Mouse (Mus musculus) limb, embryonic 12.5 days (tissue): ENCODE data around the gene Ank3. TPM values are rescaled to one million over a fixed set of nuclear protein-coding genes. Genes with fewer than 3 reads are reported as not detected.

Experiments used
- ATAC-seq: fragments of 200-750 bp; cut with Nextera tagmentation; 2 replicates; pipeline ENCODE4 v1.8.0; 2017; ENCODE audit warnings: low read depth, moderate TSS enrichment; ENCODE audit not compliant: insufficient number of reproducible peaks, insufficient read depth, low FRiP score, low TSS enrichment
- H3K27ac ChIP-seq: fragments of 300-500 bp; sonication (generic); 2 replicates; pipeline ENCODE4 v1.5.1; 2016; ENCODE audit warnings: mild to moderate bottlenecking, moderate library complexity
- H3K27me3 ChIP-seq: fragments of 300-500 bp; sonication (generic); 2 replicates; pipeline ENCODE4 v1.6.1; 2016; ENCODE audit warnings: mild to moderate bottlenecking, moderate library complexity
- H3K36me3 ChIP-seq: fragments of 300-500 bp; sonication (generic); 2 replicates; pipeline ENCODE4 v1.6.1; 2016; ENCODE audit warnings: mild to moderate bottlenecking, moderate library complexity
- H3K4me1 ChIP-seq: fragments of 300-500 bp; sonication (generic); replicated peaks from 2 replicates; pipeline ENCODE4 v1.6.1; 2016
- H3K4me2 ChIP-seq: fragments of 300-500 bp; sonication (generic); 2 replicates; pipeline ENCODE4 v1.6.1; 2016; ENCODE audit warnings: mild to moderate bottlenecking, moderate library complexity
- H3K4me3 ChIP-seq: fragments of 300-500 bp; sonication (generic); replicated peaks from 2 replicates; pipeline ENCODE4 v1.5.1; 2016; ENCODE audit warnings: mild to moderate bottlenecking
- H3K9ac ChIP-seq: fragments of 300-500 bp; sonication (generic); replicated peaks from 2 replicates; pipeline ENCODE4 v1.6.1; 2016; ENCODE audit warnings: mild to moderate bottlenecking, moderate library complexity
- H3K9me3 ChIP-seq: fragments of 300-500 bp; sonication (generic); 2 replicates; pipeline ENCODE4 v1.6.1; 2016; ENCODE audit warnings: mild to moderate bottlenecking, moderate library complexity
- WGBS: fragments of 180-500 bp; shearing (Covaris S2); methylation state at CpG from one replicate; pipeline ENCODE4 v1.1.7; 2016; 5-methylcytosine and 5-hydroxymethylcytosine counted together
- polyA plus RNA-seq: library from polyadenylated mRNA; unstranded; fragments of >200 nt; fragmentation: Nextera tagmentation; extraction: Ambion mirVana; gene quantifications from 2 replicates; pipeline ENCODE4 v1.2.1, GENCODE M21; 2016

Gene Ank3
- polyA plus RNA-seq, 1 experiment from 2014 or later = 32.5 TPM

DNA sequence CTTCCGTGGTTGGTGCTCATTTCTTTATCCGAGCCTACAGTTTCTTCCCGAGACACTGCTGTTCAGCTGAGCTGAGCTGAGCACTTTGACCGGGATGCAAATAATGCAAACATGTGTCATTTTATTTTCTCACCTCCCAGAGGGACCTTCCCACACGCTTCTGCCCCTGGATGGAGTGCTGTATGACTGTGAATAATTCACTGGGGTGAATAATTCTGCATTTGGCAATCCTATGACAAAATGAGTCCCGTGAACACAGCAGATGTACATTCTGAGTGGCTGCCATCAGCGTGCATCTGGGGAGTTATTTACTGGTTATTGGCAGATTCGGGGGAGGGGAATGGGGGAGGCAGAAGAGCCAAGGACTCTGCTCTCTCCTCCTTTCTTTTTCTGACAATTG lies 345.6 kb downstream of the Ank3 start:
- Histone ChIP-seq H3K4me2 (no peak overlapping the region), H3K36me3 (no peaks in the 10 kb centered on the region), H3K27me3 (no peaks in the 10 kb centered on the region), H3K4me3 (no peak overlapping the region), H3K9ac (no peak overlapping the region), H3K4me1 (peaks cover 23% of the 10 kb centered on the region), H3K9me3 (no peaks in the 10 kb centered on the region), H3K27ac (no peak overlapping the region)
- no peak for ATAC-seq
- WGBS = 61% methylated on average over 8 of the region's 8 CpGs

DNA sequence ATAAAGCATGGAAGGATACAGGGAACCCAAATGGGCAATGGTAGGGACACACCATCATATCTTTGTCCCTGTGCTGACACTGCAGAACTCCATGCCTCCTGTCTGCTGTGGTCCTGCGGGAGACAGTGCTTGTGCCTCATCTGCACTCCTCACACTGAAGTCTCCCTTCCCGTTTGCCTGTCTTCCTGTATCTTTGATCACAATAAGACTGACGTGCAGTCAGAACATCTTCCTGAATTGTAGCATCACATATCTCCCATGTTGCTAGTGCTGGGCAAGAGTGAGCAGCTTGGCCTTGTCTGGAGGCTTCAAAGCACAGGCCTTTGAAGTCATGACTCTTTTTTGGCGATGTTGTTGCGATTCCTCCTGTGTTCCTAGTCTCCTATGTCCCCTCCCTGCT lies 346.3 kb downstream of the Ank3 start:
- whole genome bisulfite sequencing = 74% methylated on average over 5 of the region's 5 CpGs
- H3K9ac ChIP-seq = no peak overlapping the region
- ATAC-seq = no peak
- H3K9me3 ChIP-seq = no peaks in the 10 kb centered on the region
- no peaks in the 10 kb centered on the region for H3K36me3 ChIP-seq
- H3K4me2 ChIP-seq = no peak overlapping the region
- no peak overlapping the region for H3K27ac ChIP-seq
- H3K4me3 ChIP-seq = no peak overlapping the region
- H3K27me3 ChIP-seq = no peaks in the 10 kb centered on the region
- peaks cover 19% of the 10 kb centered on the region for H3K4me1 ChIP-seq

DNA sequence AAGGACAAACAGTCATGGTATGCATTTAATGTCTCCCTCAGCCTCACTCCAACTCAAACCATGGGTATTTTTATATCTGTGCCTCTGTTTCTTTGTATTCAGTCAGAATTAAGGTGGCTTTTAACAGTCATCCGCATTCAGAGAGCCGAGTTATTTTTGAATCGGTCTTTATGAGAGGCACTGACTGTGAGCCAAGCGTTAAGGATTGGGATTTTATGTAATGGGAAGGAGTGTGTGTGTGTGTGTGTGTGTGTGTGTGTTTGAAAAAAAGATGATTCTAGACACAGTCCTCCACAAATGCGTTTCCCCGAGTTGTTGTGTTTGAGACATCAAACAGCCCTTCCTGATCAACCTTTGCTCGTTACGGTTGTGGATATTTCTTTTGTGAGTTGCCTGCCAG lies 347.7 kb downstream of the Ank3 start:
- H3K4me3 ChIP-seq = no peak overlapping the region
- 71% methylated on average over 8 of the region's 8 CpGs for WGBS

DNA sequence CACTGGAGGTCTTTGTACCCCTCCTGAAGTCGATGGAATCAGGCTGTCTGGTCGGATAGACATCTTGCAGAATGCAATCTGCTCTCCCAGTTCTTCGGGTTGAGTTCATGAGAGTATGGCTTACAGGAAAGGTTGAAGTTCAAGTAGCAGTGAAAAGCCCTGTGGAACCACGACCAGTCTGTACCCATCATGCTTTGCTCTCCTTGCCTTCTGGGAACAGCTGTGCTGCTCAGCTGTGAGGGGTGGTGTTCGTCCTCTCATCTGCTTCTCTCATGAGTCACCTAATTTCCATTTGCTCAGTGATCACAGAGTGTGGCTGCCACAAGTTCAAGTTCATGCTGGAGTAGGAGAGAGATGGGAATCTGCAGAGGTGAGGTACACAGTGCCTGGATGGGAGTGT lies 348.2 kb downstream of the Ank3 start:
- Histone ChIP-seq H3K4me3 (no peak overlapping the region), H3K27ac (no peak overlapping the region), H3K4me1 (peaks cover 19% of the 10 kb centered on the region), H3K27me3 (no peaks in the 10 kb centered on the region), H3K36me3 (no peaks in the 10 kb centered on the region), H3K9me3 (no peaks in the 10 kb centered on the region), H3K4me2 (no peak overlapping the region), H3K9ac (no peak overlapping the region)
- WGBS = 60% methylated on average over 5 of the region's 5 CpGs
- ATAC-seq = no peak

More for the DNA sequence above, 347.7 kb downstream of the Ank3 start:
- no peaks in the 10 kb centered on the region for H3K36me3 ChIP-seq
- no peak overlapping the region for H3K9ac ChIP-seq
- H3K4me1 ChIP-seq = peaks cover 19% of the 10 kb centered on the region
- no peak for ATAC-seq
- H3K27me3 ChIP-seq = no peaks in the 10 kb centered on the region
- H3K4me2 ChIP-seq = no peak overlapping the region
- no peaks in the 10 kb centered on the region for H3K9me3 ChIP-seq
- no peak overlapping the region for H3K27ac ChIP-seq

DNA sequence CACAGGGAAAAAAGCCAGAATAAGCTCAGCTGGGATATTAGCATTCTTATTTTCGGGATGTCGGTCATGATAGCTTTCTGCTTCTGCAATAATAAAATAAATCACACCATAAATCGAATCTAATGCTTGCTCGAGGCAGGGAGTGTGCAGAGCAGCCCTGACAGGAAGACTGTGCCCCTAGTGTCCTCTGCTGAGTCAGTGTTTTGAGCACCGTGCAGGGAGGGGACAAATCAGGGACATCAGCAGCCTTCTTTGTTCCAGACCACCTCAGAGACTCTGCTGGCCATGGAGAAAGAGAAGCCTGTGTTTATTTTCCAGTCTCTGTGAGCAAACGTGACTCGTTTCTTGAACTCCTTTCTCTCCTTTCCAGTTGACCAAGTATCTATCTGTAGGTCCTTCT lies 352.8 kb downstream of the Ank3 start:
- no peaks in the 10 kb centered on the region for H3K36me3 ChIP-seq
- no peak overlapping the region for H3K4me3 ChIP-seq
- peaks cover 4% of the 10 kb centered on the region; the same call in 1 of the 2 replicates for H3K4me1 ChIP-seq
- no peak overlapping the region for H3K4me2 ChIP-seq
- H3K9ac ChIP-seq = no peak overlapping the region
- H3K27ac ChIP-seq = no peak overlapping the region
- no peaks in the 10 kb centered on the region for H3K27me3 ChIP-seq
- 55% methylated on average over 7 of the region's 7 CpGs for WGBS
- no peak for ATAC-seq
- H3K9me3 ChIP-seq = no peaks in the 10 kb centered on the region

DNA sequence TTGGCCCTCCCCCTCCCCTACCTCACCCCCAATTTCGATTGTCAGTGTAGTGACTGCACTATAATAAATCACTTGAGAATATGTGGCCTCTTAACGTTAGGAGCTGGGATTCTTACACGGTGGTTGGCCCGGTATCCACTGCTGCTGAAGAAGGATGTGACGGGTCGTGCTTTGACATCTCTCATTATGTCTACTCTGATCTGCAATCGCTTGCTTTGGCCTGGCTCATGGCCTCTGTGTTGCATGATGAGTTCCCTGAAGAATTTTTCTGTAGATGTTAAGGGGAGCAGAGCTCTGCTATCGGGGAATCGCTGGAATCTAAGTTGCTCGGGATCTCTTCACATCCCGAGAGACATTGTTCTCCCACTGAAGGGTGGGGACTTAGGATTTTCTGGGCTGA lies 354.9 kb downstream of the Ank3 start:
- Histone ChIP-seq H3K4me1 (no peaks in the 10 kb centered on the region), H3K27me3 (no peaks in the 10 kb centered on the region), H3K27ac (no peak overlapping the region), H3K4me2 (no peak overlapping the region), H3K9ac (no peak overlapping the region), H3K4me3 (no peak overlapping the region), H3K9me3 (no peaks in the 10 kb centered on the region), H3K36me3 (no peaks in the 10 kb centered on the region)
- 86% methylated on average over 11 of the region's 11 CpGs for WGBS
- ATAC-seq = no peak

DNA sequence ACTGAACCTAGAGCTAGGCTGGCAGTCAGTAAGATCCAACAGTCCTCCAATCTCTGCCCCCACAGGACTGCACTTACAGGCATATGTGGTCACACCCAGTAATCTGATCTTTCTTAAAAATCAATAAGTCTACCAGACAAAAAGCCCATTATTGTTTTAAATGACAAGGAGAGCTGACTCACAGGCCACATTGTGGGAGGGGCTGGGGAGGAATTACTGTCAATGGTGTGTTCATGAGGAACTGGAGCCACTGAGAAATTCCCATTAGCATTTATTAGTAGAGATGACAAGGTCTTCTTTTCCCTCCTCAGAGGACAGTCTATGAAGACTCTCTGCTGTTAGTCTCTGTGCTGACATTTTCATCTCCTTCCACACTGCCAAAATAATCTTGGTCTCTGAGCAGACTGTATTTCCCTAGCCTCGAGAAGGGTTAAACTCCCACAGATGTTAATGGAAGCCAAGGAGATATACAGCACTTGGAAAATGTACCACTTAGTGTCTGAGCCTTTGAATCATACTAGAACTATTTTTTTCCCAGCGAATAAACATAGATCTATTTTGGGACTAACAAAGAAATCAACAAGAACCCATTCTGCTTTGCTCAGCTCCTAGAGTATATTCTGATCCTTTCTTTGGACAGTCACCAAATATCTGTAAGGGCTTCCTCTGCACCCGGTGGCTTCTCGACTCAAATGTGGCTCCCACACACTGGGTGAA lies 358.5 kb downstream of the Ank3 start:
- Histone ChIP-seq H3K4me1 (no peaks in the 10 kb centered on the region), H3K36me3 (no peaks in the 10 kb centered on the region), H3K9ac (no peak overlapping the region), H3K9me3 (no peaks in the 10 kb centered on the region), H3K27ac (no peak overlapping the region), H3K4me2 (no peak overlapping the region), H3K27me3 (no peaks in the 10 kb centered on the region), H3K4me3 (no peak overlapping the region)
- WGBS = 86% methylated on average over 4 of the region's 4 CpGs
- no peak for ATAC-seq

DNA sequence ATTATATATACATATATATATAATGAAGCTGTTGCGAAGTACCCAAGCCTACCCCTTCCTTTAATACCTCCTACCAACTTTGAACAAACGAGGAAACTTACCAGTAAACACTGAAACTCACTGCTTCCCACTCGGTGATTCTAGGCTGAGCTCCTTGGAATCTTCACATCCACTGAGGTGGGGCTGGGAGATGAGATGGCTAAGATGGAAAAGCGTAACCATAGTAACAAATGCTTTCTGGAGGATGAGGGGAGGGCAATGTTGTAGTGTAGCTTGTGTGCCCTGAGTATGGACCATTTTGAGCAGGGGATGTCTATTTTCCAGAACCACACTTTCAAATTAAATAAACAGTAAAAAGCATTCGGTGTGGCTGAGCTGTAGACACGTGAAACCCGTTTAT lies 364.4 kb downstream of the Ank3 start:
- Histone ChIP-seq H3K4me1 (no peaks in the 10 kb centered on the region), H3K4me2 (no peak overlapping the region), H3K9ac (no peak overlapping the region), H3K4me3 (no peak overlapping the region), H3K27ac (no peak overlapping the region), H3K9me3 (no peaks in the 10 kb centered on the region), H3K36me3 (no peaks in the 10 kb centered on the region), H3K27me3 (no peaks in the 10 kb centered on the region)
- ATAC-seq = no peak
- WGBS = 71% methylated on average over 7 of the region's 7 CpGs

DNA sequence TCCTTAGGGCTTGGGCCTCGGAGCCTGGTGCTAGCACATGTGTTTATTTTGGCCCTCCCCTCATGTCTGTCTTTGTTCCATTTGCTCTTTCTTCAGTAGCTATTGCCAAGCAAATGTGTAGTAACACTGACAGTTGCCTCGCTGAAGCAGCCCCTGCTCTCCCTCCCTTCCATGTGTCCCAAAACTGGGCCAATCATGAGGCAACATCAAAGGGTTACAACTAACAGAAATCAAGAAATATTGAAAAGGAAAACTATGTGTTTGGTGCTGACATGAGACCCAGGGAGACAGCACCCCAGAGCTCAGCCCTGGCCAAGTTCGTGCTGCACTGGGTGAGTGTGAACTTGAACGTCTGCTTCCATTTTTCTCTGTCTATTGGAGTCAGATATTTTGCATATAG lies 365.8 kb downstream of the Ank3 start:
- Histone ChIP-seq H3K27me3 (no peaks in the 10 kb centered on the region), H3K4me2 (no peak overlapping the region), H3K4me1 (no peaks in the 10 kb centered on the region), H3K36me3 (no peaks in the 10 kb centered on the region), H3K9me3 (no peaks in the 10 kb centered on the region), H3K4me3 (no peak overlapping the region), H3K27ac (no peak overlapping the region), H3K9ac (no peak overlapping the region)
- 65% methylated on average over 4 of the region's 4 CpGs for WGBS
- ATAC-seq = no peak

DNA sequence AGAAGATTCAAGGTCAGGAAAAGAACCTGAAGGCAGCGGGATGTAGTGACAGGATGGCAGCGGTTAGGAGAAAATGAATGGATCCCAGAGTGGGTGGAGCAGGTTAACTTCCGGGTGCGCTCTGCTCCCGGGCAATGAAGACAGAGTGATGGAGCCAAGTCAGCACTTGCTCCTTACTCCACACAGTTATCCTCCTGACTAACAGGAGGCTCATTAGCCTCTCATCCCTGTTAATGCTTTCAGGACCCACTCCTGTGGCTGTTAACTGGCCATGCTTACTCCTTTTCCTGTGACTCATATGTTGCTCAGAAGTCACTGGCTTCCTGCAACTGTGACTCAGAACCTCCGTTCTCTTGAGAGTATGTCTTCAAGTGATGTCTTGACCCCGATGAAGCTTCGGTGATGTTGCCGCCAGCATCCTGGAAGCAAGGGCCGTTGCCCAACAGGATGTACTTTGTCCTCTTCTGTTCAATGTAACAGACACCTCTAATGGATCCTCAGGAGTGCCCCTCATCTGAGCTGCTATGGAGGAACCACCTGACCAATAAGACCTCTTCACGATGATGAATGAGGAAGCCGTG lies 378.6 kb downstream of the Ank3 start:
- Histone ChIP-seq H3K4me1 (peaks cover 5% of the 10 kb centered on the region; the same call in 1 of the 2 replicates), H3K4me3 (no peak overlapping the region), H3K9ac (no peak overlapping the region), H3K27ac (no peak overlapping the region), H3K4me2 (no peak overlapping the region), H3K36me3 (no peaks in the 10 kb centered on the region), H3K9me3 (no peaks in the 10 kb centered on the region), H3K27me3 (no peaks in the 10 kb centered on the region)
- ATAC-seq = no peak
- WGBS = 87% methylated on average over 12 of the region's 12 CpGs

DNA sequence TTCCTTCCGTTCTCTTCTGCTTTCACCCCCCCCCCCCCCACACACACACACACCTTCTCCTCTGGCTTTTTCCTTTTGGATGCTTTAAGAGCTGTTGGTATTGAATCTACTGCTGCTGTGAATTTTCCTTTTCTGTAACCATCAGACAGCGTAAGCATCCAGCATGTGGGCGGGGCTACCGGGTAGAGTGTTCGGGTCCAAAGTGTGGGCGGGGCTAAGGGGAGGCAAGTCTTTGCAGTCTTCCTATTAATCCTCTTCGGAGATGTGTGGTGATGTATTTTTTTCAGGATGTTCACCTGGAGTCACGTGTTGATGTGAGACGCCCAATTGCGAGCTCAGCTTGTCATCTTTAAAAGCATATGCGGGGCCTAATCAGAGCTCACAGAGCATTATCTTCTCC lies 379.2 kb downstream of the Ank3 start:
- no peak for ATAC-seq
- 79% methylated on average over 11 of the region's 11 CpGs for WGBS

DNA sequence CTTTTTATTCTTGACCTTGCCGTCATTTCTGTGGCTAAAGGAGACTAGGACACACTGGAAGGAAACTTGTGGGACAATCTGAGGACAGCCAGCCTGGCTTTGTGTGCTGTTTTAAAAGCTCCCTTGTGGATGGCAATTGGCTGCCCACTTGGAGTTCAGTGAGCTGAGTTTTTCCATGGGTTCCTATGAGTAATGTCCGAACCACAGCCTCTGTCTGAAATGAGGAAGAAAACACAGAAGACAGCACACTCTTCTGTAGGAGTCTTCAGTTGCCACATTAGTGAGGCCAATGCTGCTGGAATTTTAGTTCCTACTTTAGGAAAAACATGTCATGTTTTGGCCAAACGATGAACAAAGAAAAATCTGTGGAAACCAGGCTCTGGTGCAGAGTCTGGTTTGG lies 380.7 kb downstream of the Ank3 start:
- H3K4me2 ChIP-seq = no peak overlapping the region
- H3K9ac ChIP-seq = no peak overlapping the region
- H3K27me3 ChIP-seq = no peaks in the 10 kb centered on the region
- no peak overlapping the region for H3K27ac ChIP-seq
- 88% methylated on average over 3 of the region's 3 CpGs for WGBS
- H3K36me3 ChIP-seq = no peaks in the 10 kb centered on the region
- no peak overlapping the region for H3K4me3 ChIP-seq
- H3K4me1 ChIP-seq = peaks cover 5% of the 10 kb centered on the region; the same call in 1 of the 2 replicates
- H3K9me3 ChIP-seq = no peaks in the 10 kb centered on the region
- no peak for ATAC-seq

More for the DNA sequence above, 379.2 kb downstream of the Ank3 start:
- H3K27me3 ChIP-seq = no peaks in the 10 kb centered on the region
- no peak overlapping the region for H3K9ac ChIP-seq
- peaks cover 5% of the 10 kb centered on the region; the same call in 1 of the 2 replicates for H3K4me1 ChIP-seq
- no peak overlapping the region for H3K4me2 ChIP-seq
- H3K9me3 ChIP-seq = no peaks in the 10 kb centered on the region
- no peaks in the 10 kb centered on the region for H3K36me3 ChIP-seq
- H3K4me3 ChIP-seq = no peak overlapping the region
- no peak overlapping the region for H3K27ac ChIP-seq
